Mouse (Mus musculus): Measurements from ENCODE around the gene Zfp672.
A peak's percentile ranks its signal among the peaks of the same experiment; 100 is the strongest.
"Not testable (repeated sequence)": the region's sequence is repeated elsewhere in the genome, so short reads cannot be mapped to it uniquely, and the experiment has no call there.

Gene Zfp672

DNA sequence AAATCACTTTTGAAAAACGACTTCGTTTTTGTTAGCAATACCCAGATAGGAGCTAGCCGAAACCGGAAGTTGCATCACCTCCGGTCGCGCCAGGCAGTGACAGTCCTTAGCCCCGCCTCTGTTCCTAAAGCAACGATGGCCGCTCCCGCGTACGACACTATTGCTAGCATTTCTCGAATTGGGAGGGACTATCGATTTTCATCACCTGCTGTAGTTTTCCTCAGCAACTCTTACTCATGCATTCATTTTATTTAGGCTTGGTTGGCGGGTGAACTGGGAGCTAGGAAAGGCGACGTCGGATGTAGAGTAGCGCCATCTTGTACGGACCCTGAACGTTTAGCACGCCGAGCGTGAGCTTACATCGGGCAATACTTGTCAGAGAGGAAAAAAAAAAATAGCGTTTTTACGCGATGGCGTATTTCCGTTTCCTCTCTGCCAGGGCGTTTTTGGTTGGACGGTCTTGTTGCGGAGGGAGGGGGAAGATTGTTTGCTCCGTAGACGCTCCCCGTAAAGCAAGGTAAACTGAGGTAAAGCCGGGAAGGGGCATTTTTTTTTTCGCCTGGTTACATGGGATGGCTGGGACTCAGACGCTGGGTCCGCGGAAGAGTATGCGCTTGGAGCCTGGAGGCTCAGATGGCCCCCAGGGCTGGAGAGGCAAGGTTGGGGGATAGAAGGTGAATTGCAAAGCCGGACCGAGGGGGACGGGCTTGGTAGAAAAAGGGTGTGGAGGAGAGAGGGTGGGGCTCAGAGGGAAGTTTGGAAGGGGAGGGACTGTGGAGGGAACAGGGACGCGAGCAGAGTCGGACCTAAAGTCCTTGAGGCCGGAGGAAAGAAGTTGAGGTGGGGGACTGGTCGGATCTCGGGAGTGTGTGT is at the start of gene Zfp672, which contains the start of gene Sh3bp5l:
Gene Zfp672 (minus strand): TSS at position 64 of the 873 bp plus-strand sequence.
Gene Sh3bp5l (plus strand): TSS at position 449 of the 873 bp plus-strand sequence.
- peak; percentile 96 for DNase-seq (ENCODE audit: low spot score)

DNA sequence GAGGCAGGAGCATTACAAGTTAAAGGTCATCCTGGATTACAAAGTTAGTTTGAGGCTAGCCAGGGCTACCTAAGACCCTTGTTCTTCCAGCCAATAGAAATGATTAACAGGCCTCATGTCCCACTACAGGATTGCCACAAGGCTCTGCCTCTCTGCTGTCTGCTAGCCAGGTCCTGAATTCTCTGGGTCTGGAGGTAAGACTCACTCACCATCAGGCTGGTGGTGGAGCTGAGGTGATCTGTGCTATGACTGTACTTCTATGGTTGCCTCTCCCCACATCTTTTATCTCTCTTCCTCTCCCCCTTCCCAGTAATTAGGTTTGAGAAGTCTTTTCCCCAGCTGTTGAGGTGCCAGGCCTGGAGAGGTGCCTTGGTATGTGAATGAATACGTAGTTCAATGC is 49.4 kb upstream of the Zfp672 start:
- no peak for DNase-seq (ENCODE audit: low spot score)

DNA sequence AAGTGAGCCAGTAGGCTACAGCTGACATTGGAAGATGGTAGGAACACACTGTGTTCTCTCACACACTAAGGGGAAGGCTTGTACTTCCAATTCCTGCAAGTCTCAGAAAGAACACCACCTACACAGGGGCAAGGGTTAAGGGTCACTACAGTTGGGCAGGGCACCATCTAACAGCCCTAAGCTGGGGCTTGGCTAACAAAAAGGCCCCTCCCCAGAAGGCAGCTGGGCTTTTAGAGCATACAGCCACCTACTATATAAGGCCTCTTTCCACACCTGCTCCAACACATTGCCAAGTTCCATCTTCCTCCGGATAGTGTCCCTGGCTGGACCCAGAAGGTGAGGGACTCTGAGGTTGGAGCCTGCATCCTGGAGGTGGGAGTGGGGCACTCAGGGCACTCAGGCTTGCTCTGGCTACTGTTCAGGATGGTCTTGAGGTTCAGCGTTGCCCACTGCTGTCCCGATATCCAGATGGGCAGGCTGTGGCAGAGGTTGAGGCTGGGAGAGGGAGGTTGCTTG is 48.7 kb upstream of the Zfp672 start, which contains the start of gene Lypd8:
Gene Lypd8 (plus strand): TSS at position 281 of the 516 bp plus-strand sequence.
- no peak for DNase-seq (ENCODE audit: low spot score)

GRCm38 (mm10) chr11:58377686-58378085 is 47.5 kb upstream of the Zfp672 start:
- DNase-seq (ENCODE audit: low spot score) = no peak

GRCm38 (mm10) chr11:58377273-58377672 is 47.1 kb upstream of the Zfp672 start:
- DNase-seq (ENCODE audit: low spot score) = no peak

DNA sequence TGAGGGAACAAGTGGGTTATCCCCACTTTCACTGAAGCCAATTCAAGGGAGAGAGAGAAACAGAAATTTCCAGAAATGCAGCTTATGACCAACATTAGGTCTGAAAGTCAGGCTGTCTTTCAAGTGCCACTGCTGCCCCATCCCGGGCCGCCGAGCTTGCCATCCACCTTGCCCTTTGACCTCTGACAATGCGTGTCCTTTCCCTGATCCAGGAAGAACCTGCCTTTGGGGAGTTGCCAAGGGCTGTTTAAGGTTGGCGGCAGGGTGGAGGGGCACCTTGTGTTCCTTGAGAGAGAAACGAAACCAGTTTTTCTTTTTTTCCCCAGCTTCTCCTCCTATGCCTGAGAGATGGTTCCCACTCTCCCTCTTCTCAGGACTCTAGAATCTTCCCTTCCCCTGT is 36.1 kb upstream of the Zfp672 start:
- DNase-seq (ENCODE audit: low spot score) = not testable (repeated sequence)

GRCm38 (mm10) chr11:58364454-58364853 is 34.3 kb upstream of the Zfp672 start:
- DNase-seq (ENCODE audit: low spot score) = no peak

- DNase-seq (ENCODE audit: low spot score) = not testable (repeated sequence)
Measured at GRCm38 (mm10) chr11:58362562-58362961, 32.4 kb upstream of the Zfp672 start.

- DNase-seq (ENCODE audit: low spot score) = no peak
Measured at GRCm38 (mm10) chr11:58357844-58358534, 27.9 kb upstream of the Zfp672 start.

DNA sequence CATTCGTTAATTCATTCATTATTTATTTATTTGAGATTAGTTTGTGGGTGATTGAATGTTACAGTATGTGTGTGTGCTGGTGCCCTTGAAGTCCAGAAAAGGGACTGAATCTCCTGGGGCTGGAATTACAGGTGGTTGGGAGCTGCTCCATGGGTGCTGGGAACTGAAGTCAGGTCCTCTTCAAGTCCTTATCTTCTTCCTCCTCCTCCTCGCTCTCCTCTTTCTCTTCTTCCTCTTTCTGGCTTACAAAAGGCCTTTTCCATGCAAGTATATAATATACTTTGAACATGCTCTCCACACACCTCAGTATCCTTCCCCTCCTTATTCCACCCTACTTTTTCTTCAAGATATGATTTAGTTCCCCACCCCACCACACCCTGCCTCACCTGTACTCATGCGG is 26.9 kb upstream of the Zfp672 start:
- DNase-seq (ENCODE audit: low spot score) = no peak

DNA sequence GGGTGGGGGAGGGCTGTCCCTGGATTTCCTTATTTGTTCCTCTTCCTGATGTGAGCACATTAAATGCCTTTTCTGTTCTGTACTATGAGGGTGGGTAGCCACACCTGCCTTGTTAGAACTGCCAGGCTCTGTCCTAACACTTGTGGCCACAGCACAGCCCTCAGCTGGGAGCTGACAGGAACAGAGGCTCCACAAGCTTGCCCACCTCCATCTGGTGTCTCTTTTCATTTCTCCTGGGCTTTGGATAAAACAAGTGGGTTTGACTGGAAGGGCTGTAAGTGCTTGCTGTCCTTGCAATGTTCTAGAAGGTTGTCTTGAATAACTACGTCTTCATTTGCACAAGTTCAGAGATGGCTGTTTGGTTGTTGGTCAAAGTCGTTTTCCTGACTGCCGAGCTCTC is 24.8 kb upstream of the Zfp672 start:
- no peak for DNase-seq (ENCODE audit: low spot score)

- DNase-seq (ENCODE audit: low spot score) = no peak
Measured at GRCm38 (mm10) chr11:58354476-58354875, 24.3 kb upstream of the Zfp672 start.

DNA sequence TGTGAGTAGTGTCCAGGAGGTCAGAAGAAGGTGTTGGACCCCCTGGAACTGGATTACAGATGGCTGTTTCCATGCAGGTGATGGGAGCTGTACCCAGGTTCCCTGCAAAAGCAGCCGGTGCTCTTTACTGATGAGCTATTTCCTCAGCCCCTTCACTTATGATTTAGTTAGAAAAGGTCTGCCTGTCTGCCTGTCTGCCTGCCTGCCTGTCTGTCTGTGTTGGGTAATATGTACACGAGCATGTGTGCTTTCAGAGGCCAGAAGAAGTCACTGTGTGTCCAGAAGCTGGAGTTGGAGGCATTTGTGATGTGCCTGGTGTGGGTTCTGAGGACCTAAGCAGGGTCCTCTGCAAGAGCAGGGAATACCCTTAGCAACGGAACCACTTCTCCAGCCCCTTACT is 23.6 kb upstream of the Zfp672 start:
- DNase-seq (ENCODE audit: low spot score) = no peak

GRCm38 (mm10) chr11:58352681-58353548 is 22.8 kb upstream of the Zfp672 start:
- DNase-seq (ENCODE audit: low spot score) = no peak

- no peak for DNase-seq (ENCODE audit: low spot score)
Measured at GRCm38 (mm10) chr11:58351179-58351578, 21.0 kb upstream of the Zfp672 start.

GRCm38 (mm10) chr11:58350628-58351027 is 20.5 kb upstream of the Zfp672 start:
- no peak for DNase-seq (ENCODE audit: low spot score)

DNA sequence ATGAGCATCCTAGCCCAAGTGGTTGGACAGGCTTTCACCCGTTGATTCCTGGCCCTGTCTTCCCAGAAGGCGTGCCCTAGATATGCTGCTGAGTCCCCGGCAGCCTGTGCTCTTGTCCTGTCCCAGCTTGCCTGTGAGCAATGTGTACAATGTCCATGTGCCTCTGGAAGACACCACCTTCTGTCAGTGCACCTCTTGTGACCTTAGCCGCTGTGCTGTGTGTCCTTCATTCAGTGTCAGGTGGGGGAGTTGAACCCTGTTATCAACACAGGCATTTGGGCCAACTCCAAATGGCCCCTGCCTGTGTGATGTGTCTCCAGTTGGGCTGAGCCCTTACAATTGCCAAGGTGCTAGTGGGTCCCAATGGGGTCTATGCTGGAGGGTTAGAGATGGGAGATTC is 16.6 kb upstream of the Zfp672 start:
- DNase-seq (ENCODE audit: low spot score) = no peak

DNA sequence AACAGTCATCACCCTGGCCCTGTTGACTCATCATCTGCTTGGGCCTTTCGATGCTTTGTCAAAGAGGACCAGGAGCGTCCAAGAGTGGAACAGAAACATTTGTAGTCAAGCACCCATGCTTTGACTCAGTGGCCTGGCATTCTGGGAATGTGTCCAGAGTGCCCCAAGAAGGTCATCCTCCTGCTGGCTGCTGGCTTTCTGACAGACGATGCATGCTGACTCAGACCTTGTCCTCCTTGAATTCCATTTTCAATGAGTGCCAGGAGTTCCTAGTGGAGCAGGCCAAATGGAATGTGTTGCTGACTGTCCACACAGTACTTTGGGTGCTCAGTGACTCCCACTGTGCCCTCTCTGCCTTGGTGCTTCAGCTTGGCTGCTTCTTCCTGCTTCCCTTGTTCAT is 4.6 kb upstream of the Zfp672 start:
- DNase-seq (ENCODE audit: low spot score) = peak; percentile 49

GRCm38 (mm10) chr11:58331546-58331945 is 1.4 kb upstream of the Zfp672 start:
- DNase-seq (ENCODE audit: low spot score) = no peak

GRCm38 (mm10) chr11:58331149-58331495 is 983 bp upstream of the Zfp672 start:
- DNase-seq (ENCODE audit: low spot score) = no peak

GRCm38 (mm10) chr11:58329906-58330275 is 248 bp downstream of the Zfp672 start:
- no peak for DNase-seq (ENCODE audit: low spot score)

- no peak for DNase-seq (ENCODE audit: low spot score)
Measured at GRCm38 (mm10) chr11:58326781-58327180, 3.4 kb downstream of the Zfp672 start.
